Mouse (Mus musculus) gastrocnemius, postnatal 4 days (tissue): ENCODE measurements at regions not wholly inside any gene's neighbourhood (a gene's known extent, or its start where the extent isn't known, plus 50 kb on each side); places are given as distances from the start of the nearest gene placed in this dataset.
"Not testable (repeated sequence)": the region's sequence is repeated elsewhere in the genome, so short reads cannot be mapped to it uniquely, and the experiment has no call there.

Experiments
- DNase-seq, 2 experiments: peaks; one replicate each; pipeline ENCODE4 v3.0.0; 2021 to 2022; ENCODE audit warnings: low spot score in 2 of 2, mixed read lengths in 2 of 2

DNA sequence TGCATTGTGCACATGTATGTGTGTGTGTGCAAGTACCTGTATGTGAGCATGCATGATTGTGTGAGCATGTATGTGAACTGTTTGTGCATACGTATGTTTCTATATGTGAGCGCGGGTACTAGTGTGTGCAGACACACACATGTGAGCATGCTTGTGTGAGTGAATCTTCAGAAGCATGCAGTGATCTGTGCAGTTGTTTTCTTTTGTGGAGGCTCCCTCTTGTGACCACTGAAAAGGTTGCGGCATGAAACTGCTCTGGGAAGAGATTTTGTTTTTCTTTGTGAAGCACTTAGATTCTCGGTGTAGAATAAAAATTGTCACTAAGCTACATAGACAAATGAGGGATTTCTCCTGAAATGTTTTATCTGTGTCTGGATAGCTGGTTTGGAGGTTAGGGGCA lies 189.2 kb upstream of the Rapgef5 start:
- not testable (repeated sequence) for DNase-seq

DNA sequence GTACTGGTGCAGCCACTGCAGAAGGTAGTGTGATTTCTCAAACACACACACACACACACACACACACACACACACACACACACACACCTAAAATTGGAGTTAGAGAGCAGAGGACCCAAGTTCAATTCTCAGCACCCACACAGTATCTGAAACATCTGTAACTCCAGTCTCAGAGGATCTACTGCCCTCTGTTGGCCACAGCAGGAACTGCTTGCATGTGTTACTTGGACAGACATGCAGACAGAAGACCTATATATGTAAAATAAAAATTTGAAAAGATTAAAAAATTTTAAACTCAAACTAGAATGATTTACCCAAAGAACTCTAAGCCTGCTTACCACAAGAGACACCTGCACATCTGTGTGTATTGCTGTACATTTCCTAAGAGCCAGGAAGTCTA lies 185.9 kb upstream of the Rapgef5 start:
- no peak for DNase-seq

DNA sequence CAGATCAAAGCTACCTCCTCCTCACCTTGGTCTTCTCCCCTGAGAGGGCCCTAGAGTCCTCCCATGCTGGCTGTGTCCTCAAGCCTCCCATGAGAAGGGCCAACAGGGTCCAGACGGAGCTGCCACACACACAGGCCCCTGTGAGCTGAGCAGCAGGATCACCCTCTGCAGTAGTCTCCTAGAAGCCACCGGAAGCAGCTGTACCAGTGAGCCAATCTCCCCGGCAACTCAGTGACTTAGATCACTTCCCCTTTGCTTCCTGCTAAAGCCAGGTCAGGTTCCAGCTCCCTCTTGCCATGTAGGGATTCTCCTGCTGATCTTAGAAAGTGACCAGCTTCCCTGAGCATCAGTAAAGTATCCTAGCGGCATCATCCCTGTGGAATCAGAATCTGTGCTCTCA lies 179.4 kb upstream of the Rapgef5 start:
- DNase-seq = no peak

DNA sequence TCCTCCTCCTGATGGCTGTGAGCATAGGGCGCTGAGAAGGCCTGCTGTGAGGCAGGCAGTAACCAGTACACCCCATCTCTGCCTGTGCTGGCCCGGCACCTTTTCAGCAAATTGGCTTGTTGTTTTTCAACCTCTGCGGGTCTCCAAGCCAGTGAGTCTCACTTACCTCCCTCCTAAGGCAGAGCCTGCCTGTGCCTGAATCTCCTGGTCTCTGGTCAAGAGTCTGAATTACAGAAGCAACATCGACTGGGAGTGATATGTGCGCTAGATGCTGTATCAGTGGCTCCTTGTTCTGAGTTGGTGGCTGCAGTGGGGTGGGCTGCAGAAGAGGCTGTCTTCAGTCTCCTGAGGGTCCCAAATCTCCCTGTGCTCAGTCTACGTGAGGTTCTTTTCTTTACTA lies 174.0 kb upstream of the Rapgef5 start:
- no peak for DNase-seq

DNA sequence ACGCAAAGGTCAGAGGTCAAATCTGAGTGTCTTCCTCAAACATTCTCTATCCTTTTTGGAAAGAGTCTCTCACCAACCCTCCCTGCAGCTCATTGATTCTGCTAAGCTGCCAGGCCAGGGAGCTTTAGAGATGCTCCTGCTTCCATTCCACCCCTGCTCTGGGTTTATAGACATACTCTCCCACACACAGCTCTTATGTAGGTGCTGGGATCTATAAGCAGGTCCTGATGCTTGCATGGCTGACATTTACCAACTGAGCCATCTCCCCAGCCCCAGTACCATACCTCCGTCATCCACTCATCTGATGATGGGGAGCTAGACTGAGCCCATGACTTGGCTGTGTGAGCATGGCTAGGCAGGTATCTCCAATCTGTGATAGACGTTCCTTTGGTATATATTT lies 173.2 kb upstream of the Rapgef5 start:
- DNase-seq = no peak

DNA sequence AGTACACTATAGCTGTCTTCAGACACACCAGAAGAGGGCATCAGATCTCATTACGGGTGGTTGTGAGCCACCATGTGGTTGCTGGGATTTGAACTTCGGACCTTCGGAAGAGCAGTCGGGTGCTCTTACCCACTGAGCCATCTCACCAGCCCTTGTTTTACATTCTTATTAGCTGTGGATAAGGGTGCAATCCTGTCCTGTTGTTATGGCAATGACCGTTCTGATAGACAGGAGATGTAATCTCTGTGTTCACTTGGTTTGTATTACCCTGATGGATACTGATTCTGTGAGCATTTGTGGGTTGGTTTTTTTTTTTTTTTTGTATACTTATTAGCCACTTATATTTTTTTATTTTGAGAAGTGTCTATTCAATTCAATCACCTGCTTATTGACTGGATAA lies 172.7 kb upstream of the Rapgef5 start:
- not testable (repeated sequence) for DNase-seq

DNA sequence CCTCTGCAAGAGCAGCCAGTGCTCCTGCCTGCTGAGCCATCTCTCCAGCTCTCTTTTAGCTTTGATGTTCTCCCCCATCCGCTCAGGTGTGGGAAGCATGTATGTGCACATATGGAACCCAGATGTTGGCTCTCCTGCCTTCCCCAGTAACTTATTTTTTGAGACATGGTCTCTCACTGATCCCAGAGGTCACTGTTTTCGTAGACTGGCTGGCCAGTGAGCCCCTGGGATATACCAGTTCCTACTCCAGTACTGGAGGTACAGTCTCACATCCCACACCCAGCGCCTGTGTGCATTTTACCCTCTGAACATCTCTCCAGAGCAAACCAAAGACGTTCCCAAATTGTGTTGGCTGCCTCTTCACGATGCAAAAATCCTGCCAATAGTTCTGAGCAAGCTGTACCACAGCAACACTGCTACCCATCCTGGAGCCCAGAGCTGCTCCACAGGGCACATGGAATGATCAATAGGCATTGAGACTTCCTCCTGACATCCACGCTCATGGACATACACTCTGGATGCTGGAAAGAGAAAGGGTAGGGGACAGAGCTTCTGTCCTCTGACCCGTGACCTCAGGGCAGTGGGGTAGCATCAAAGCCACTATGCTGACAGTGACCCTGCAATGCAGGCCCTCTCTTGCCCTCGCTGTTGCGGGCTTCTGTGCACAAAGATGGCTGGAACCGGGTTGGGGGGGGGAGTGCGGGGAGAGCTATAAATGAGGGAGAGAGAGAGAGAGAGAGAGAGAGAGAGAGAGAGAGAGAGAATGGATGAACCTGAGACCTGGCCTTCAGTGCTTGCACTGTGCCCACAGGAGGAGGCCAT lies 171.8 kb upstream of the Rapgef5 start:
- no peak for DNase-seq

DNA sequence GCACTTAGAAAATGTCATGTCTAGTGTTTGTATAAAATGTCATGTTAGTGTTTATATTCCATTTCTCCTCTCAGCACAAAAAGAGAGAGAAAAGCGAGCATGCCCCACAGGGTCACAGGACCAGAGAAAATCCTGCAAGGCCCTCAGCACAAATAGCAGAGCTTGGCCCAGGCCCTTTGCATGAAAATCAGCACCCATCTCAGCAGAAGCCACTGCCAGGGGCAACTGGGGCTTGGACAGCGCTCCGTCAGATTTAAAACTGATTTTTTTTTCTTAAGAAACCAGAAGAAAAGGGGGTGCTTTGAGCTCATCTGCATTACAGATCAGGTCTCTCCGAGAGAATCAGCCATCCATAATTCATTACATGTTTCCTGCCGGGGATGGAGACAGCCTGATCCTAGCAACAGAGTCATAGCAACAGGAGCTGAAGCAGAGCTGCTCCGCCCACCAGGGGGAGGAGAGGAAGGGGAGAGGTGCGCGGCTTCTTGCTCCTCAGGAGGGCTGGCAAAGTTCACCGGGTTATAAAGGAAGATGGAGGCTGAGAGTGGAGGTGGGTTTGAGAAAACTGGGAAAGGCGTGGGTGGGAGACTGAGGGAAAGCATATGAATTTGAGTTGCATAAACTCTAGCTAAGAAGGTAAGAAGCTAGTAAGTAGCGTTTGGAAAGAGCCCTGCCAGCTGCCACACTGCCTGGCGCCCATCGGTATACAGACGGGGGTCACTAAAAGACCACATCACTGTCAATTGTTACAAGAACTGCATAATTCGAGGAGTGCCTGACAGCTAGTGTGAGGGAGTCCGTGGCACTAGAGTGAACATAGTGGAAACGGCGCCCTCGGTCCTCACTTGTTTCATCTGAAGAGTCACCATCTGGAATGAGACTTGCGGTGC lies 170.9 kb upstream of the Rapgef5 start:
- DNase-seq = no peak

DNA sequence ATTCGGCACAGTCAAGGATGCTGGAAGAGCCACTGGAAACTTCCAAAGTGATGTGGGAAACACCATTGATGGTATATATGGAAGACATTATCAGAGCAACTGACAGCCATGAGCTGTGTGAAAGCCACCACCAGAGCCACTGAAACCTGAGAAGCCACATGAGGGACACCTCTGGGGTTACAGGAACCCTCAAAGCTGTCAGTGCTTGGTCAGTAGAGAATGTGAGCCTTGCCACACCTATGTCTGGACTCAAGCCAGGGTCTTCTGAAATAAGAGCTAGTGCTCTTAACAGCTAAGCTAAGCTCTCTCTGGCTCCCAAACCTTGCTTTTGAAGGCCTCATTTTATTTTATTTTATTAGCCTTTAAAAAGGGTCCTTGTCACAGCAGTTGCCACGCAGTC lies 170.2 kb upstream of the Rapgef5 start:
- no peak for DNase-seq

DNA sequence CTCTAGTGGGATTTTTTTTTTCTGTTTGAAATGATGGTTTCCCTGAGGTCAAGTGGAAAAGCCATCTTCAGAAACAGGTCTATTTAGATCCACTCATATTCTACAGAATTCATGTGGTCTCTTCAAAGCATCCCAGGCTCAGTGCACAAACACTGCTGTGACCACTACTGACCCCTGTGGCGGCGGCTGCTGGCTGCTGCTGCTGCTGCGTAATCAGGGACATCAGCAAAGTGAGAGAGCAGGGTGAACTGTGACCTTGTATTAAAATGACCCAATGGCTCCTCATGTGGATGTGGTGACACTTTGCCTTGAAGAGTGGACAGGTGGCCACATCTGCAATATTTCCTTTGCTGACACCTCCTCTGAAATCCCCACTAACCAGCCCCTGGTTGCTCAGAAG lies 169.1 kb upstream of the Rapgef5 start:
- no peak for DNase-seq

DNA sequence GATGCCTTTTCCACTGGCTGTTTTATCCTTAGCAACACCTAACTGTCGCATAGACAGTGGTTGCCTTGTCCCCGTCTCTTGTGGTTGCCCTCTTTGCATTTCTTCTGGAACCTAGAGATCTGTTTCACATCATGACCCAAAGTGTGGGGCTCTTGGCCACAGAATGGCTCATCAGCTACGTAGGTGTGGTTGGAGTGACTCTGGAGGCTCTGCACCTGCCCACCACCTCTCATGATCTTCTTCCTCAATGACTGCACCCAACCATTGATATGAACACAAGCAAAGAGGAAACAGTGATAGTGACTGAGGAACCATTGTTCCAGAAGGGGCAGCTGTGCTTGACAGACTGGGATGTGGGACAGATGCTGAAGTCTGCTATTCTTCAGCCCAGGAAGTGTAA lies 167.8 kb upstream of the Rapgef5 start:
- DNase-seq = no peak

DNA sequence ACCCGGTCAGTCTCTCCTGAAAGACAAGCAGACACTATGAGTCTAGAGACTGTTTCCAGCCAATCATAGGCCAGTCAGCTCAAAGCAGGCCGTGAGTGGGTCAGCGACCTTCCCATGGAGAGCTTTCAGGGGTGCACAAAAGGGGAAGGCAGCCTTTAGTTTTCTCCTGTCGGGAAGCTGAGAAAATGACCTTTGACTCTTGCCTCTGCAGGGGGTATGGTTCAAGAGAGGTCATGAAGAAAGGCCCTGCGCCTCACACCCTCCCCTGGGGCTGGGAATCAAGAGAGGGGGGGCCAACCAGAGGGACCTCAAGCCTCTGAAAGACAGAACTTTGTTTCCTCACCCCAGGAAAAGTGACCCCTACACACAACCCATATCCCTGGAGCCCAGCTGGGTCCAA lies 164.4 kb upstream of the Rapgef5 start:
- DNase-seq = no peak

DNA sequence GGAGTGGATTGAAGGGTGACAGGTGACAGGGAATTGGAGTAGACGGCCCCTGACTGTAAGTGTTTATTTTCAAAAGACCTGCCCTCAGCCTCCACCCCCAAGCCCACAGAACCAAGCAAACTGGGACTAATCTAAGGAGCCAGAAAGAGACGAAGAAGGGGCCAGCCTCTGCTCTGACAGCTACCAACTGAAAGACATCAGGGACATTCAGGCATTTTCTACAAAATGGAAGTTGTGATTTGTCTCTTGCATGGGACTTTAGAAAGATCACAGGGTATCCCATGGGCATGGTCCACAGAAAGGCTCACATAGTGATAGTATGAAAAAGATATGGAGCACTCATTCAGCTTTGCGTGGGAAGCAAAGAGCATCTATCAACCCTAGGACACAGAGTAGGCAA lies 163.8 kb upstream of the Rapgef5 start:
- DNase-seq = no peak

DNA sequence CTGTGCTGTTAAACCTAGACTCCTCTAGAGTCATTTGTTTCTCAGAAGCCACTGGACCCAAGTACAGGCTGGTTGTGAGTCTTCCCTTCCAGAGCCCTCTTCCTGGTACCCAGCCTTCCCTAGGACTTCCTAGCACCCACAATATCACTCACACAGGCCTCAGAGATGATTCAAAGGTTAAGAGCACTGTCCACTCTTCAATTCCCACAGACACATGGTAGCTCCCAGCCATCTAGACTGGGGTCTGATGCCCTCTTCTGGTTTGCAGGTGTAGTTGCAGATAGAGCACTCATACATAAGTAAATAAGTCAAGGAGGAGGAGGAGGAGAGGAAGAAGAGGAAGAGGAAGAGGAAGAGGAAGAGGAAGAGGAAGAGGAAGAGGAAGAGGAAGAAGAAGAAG lies 163.3 kb upstream of the Rapgef5 start:
- DNase-seq = no peak

DNA sequence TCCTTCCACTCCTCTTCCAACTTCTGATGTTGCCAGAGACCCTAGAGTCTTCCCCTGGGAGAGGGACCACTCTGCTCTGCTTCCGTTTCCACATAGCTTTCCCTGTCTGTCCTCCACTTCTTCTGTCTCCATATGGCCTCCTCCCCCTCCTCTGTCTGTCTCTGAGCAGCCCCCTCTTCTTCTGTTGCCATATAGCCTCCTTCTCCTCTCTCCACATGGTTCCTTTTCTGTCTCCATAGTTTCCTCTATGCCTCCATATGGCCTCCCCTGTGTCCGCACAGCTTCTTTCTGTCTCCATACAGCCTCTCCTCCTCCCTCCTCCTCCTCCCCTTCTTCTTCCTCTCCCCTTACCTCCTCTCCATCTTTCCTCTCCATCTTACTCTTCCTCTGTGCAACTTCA lies 158.5 kb upstream of the Rapgef5 start:
- DNase-seq = no peak

DNA sequence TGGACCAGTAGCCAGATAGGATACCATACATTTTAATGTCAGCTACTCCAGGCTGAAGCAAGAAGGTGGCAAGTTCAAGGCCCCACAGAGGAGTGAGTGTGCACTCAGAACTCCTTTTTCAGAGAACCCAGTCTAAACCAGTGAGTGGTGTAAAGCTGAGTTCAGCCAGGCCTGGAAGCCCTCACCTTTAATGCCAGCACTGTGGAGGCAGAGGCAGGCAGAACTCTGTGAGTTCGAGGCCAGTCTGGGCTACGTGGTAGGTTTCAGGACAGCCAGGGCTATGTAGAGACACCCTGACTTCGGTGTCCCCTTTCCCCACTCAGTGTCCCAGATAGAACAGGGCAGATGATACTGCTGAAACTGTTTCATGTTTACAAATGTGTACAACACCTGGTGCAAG lies 157.4 kb upstream of the Rapgef5 start:
- DNase-seq = no peak

DNA sequence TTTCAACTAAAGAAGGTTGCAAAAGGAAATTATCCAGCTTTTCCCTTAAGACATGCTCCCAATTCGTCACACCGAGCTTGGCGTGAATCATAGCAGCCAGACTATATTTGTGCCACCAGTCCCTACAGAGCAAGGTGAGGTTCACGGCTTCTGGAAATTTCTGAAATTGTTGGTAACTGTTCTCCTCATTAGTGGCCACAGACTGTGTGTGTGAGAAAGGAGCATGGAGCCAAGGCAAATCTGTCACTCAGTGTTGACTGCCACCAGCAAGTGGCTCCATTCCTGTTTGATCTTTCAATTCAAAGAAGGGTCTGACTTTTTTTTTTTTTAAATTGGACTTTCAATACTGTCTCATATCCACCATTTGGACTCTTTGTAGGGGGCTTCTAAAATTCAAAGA lies 156.1 kb upstream of the Rapgef5 start:
- no peak for DNase-seq

DNA sequence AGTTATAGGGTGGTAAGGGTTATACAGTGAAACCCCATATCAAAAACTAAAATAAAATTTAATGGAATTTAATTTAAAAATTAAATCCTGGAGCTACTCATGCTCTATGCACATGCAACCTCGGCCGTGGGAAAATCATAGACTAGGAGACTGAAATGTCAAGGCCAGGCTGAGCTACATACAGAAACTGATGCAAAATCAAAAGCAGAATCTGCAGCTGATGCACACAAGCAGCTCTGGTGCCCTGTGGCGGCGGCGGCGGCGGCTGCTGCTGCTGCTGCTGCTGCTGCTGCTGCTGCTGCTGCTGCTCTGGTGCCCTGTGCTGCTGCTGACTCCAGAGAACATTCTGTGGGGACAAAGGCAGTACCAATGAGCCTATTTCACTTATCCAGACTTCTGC lies 154.5 kb upstream of the Rapgef5 start:
- no peak for DNase-seq

DNA sequence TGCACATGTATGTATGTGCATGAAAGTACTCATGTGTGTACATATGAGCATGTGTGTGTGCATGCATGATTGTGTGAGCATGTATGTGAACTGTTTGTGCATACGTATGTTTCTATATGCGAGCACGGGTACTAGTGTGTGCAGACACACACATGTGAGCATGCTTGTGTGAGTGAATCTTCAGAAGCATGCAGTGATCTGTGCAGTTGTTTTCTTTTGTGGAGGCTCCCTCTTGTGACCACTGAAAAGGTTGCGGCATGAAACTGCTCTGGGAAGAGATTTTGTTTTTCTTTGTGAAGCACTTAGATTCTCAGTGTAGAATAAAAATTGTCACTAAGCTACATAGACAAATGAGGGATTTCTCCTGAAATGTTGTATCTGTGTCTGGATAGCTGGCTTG lies 152.8 kb upstream of the Rapgef5 start:
- not testable (repeated sequence) for DNase-seq

DNA sequence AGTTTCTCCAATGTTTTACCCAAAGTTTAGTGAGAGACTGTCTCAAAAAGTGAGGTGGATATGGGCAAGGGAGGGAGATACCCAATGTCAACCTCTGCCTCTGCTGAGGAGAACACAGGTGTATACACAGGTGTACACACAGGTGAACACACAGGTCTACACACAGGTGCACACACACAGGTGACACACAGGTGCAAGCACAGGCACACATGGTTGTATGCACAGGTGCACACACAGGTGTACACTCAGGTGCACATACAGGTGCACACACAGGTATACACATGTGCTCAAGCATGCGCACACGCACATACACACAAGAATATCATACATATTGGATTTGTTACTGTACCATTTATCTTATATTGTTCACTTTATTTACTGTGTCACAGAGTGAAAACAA lies 151.1 kb upstream of the Rapgef5 start:
- no peak for DNase-seq

DNA sequence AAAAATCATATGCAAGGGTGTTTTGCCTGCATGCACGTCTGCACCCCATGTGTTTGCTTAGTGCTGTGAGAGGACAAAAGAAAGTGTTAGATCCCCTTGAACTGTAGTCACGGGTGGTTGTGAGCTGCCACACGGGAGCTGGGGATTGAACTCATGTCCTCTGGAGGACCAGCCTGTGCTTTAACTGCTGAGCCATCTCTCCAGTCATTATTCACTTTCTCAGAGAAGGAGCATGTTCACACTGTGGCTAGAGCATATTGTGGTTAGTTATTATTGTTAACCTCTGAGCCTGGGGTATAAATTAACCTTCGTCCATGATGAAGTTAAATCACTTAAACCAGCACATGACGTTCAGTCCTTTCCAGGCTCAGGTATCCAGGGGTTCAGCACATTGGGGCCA lies 150.4 kb upstream of the Rapgef5 start:
- no peak for DNase-seq

DNA sequence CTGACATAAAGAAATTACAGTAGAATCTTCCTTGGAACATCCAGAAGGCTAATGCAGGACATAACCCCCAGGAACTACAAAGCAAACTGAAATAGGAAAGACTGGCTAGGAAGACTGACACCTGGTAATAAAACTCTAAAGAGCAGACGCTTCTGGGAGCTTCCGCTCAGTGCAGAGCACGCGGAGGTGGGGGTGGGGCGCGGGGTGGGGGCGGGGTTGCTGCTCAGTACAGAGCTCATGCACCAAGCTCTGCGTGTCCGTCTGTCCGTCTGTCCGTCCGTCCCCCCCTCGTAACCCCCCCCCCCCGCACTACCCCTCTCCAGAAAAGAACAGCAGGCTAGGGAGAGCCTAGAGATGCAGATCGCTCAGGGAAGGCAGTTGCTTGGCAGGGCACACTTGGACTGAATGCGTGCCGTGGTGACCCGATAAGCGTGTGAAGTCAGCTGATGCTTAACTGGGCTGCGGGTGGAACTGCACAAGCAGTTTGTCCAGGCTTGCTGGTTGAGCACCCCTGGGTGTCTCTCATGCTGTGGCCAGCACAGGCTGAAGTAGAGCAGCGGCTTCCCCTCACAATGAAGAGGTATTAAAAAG lies 137.9 kb upstream of the Rapgef5 start:
- no peak for DNase-seq
